Mouse (Mus musculus) cerebellum, adult 2 months (tissue): ENCODE data around the gene Sfta2.

Source experiments
- CTCF ChIP-seq: fragments of 200-500 bp; IDR thresholded peaks from 2 replicates; pipeline ENCODE4 v1.5.1; 2011; ENCODE audit warnings: low read depth, mild to moderate bottlenecking, control low read depth, low read length, moderate library complexity, borderline replicate concordance; ENCODE audit not compliant: insufficient read depth
- POLR2A ChIP-seq: fragments of 200-500 bp; IDR thresholded peaks from 2 replicates; pipeline ENCODE4 v1.6.1; 2011; ENCODE audit warnings: low read length, control low read depth, borderline replicate concordance; ENCODE audit not compliant: insufficient read depth

DNA sequence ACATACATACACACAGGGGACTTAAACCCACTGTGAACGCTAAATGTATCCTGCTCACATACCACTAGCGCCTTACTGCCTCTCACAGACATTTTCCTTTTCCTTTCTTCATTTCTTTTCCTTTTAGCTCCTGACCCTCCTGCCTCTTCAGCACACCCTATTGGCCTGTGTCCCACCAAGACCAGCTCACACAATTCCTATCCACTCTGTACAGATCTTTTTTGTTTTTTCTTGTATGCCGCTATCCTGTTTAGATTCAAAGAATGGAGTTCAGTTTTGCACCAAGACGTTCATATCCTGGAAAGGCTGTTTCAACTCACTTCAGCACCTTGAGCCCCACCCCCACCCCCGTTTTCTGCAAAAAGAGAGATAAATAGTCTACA lies 97.1 kb downstream of the Sfta2 start:
- TF ChIP-seq CTCF (no peak), POLR2A (no peak)
